Mouse (Mus musculus) MEL (cell line): ENCODE results near the gene Rora. TPM values are rescaled to one million over a fixed set of nuclear protein-coding genes. Genes with fewer than 3 reads are reported as not detected.

ENCODE experiments used
- DNase-seq: peaks from one replicate; pipeline ENCODE4 v3.0.0; 2011; ENCODE audit warnings: low read depth, low spot score
- H3K27ac ChIP-seq: 2 replicates; pipeline ENCODE4 v1.5.1; 2012; ENCODE audit warnings: low read depth, mild to moderate bottlenecking, control low read depth, low read length, moderate library complexity; ENCODE audit not compliant: control insufficient read depth
- H3K27me3 ChIP-seq, 2 experiments: fragments of 150-350 bp in 1 of 2; sonication (generic) in 1 of 2; 2 replicates each; pipeline ENCODE4 v1.6.1; 2012; ENCODE audit warnings: low read length in 2 of 2, mild to moderate bottlenecking in 2 of 2, improper control_type of control experiment in 1 of 2, moderate library complexity in 1 of 2; ENCODE audit not compliant: insufficient read depth in 2 of 2, control insufficient read depth in 1 of 2
- H3K36me3 ChIP-seq, 2 experiments: 2 replicates each; pipeline ENCODE4 v1.6.1; 2012 to 2014; ENCODE audit warnings: low read length in 2 of 2, improper control_type of control experiment in 1 of 2, inconsistent platforms in 1 of 2, mild to moderate bottlenecking in 1 of 2; ENCODE audit not compliant: insufficient read depth in 2 of 2, control insufficient read depth in 1 of 2
- H3K4me1 ChIP-seq, 2 experiments: fragments of 150-350 bp in 1 of 2; sonication (generic) in 1 of 2; 2 replicates each; pipeline ENCODE4 v1.6.1; 2012; ENCODE audit warnings: low read length in 2 of 2, improper control_type of control experiment in 1 of 2, mild to moderate bottlenecking in 1 of 2; ENCODE audit not compliant: insufficient read depth in 2 of 2, control insufficient read depth in 1 of 2
- H3K4me3 ChIP-seq, 2 experiments: fragments of 150-350 bp in 1 of 2; sonication (generic) in 1 of 2; 2 replicates each; pipeline ENCODE4 v1.5.1; 2012; ENCODE audit warnings: low read depth in 2 of 2, low read length in 2 of 2, mild to moderate bottlenecking in 2 of 2, moderate library complexity in 2 of 2, control low read depth in 1 of 2, improper control_type of control experiment in 1 of 2; ENCODE audit not compliant: control insufficient read depth in 1 of 2, insufficient read depth in 1 of 2
- H3K79me2 ChIP-seq: 2 replicates; pipeline ENCODE4 v1.6.1; 2012; ENCODE audit warnings: mild to moderate bottlenecking, low read length, moderate library complexity; ENCODE audit not compliant: control insufficient read depth, poor library complexity, insufficient read depth
- H3K9ac ChIP-seq: 2 replicates; pipeline ENCODE4 v1.6.1; 2012; ENCODE audit warnings: low read depth, mild to moderate bottlenecking, control low read depth, low read length, moderate library complexity; ENCODE audit not compliant: control insufficient read depth, poor library complexity, severe bottlenecking
- H3K9me3 ChIP-seq: fragments of 150-350 bp; sonication (generic); replicated peaks from 2 replicates; pipeline ENCODE4 v1.6.1; 2012; ENCODE audit warnings: mild to moderate bottlenecking, low read length, improper control_type of control experiment, moderate library complexity; ENCODE audit not compliant: insufficient read depth
- BHLHE40 ChIP-seq: IDR thresholded peaks from 2 replicates; pipeline ENCODE4 v1.6.1; 2012; ENCODE audit warnings: low read depth, mild to moderate bottlenecking, inconsistent platforms, low read length, improper control_type of control experiment, borderline replicate concordance
- CHD1 ChIP-seq: IDR thresholded peaks from 2 replicates; pipeline ENCODE4 v1.6.1; 2012; ENCODE audit warnings: low read depth, mild to moderate bottlenecking, inconsistent platforms, low read length, improper control_type of control experiment
- CTCF ChIP-seq, 3 experiments: IDR thresholded peaks in 2 of 3; conservative IDR thresholded peaks in 1 of 3; 2 replicates each; pipeline ENCODE4 v1.5.1; 2011 to 2012; ENCODE audit warnings: low read length in 3 of 3, low read depth in 2 of 3, mild to moderate bottlenecking in 2 of 3, improper control_type of control experiment in 1 of 3, inconsistent platforms in 1 of 3, mixed read lengths in 1 of 3, moderate library complexity in 1 of 3; ENCODE audit not compliant: control insufficient read depth in 1 of 3, insufficient read depth in 1 of 3, poor library complexity in 1 of 3, severe bottlenecking in 1 of 3
- ELF1 ChIP-seq: IDR thresholded peaks from 2 replicates; pipeline ENCODE4 v1.6.1; 2014; ENCODE audit warnings: low read depth, mild to moderate bottlenecking, inconsistent platforms, low read length, improper control_type of control experiment, moderate library complexity
- ETS1 ChIP-seq: IDR thresholded peaks from 2 replicates; pipeline ENCODE4 v1.6.1; 2012; ENCODE audit warnings: low read depth, mild to moderate bottlenecking, inconsistent platforms, low read length, improper control_type of control experiment, moderate library complexity
- GATA1 ChIP-seq: IDR thresholded peaks from 2 replicates; pipeline ENCODE4 v1.6.1; 2011; ENCODE audit warnings: low read depth, low read length, improper control_type of control experiment
- MAFK ChIP-seq: IDR thresholded peaks from 2 replicates; pipeline ENCODE4 v1.6.1; 2011; ENCODE audit warnings: low read depth, mild to moderate bottlenecking, low read length, improper control_type of control experiment, borderline replicate concordance
- MAX ChIP-seq: IDR thresholded peaks from 2 replicates; pipeline ENCODE4 v1.6.1; 2011; ENCODE audit warnings: low read length, improper control_type of control experiment
- MAZ ChIP-seq: IDR thresholded peaks from 2 replicates; pipeline ENCODE4 v1.6.1; 2012; ENCODE audit warnings: low read depth, mild to moderate bottlenecking, inconsistent platforms, low read length, improper control_type of control experiment
- MEF2A ChIP-seq: IDR thresholded peaks from 2 replicates; pipeline ENCODE4 v1.6.1; 2014; ENCODE audit warnings: low read depth, mild to moderate bottlenecking, inconsistent platforms, low read length, improper control_type of control experiment; ENCODE audit not compliant: poor library complexity, insufficient replicate concordance, severe bottlenecking; ENCODE audit errors: extremely low read depth
- MXI1 ChIP-seq: IDR thresholded peaks from 2 replicates; pipeline ENCODE4 v1.6.1; 2011; ENCODE audit warnings: mild to moderate bottlenecking, low read depth, low read length, improper control_type of control experiment
- MYC ChIP-seq: IDR thresholded peaks from 2 replicates; pipeline ENCODE4 v1.6.1; 2011; ENCODE audit warnings: low read depth, mild to moderate bottlenecking, low read length, improper control_type of control experiment, moderate library complexity
- NELFE ChIP-seq: IDR thresholded peaks from 2 replicates; pipeline ENCODE4 v1.6.1; 2011; ENCODE audit warnings: low read depth, low read length, improper control_type of control experiment
- RAD21 ChIP-seq: IDR thresholded peaks from 2 replicates; pipeline ENCODE4 v1.6.1; 2011; ENCODE audit warnings: mild to moderate bottlenecking, low read depth, low read length, improper control_type of control experiment
- RCOR1 ChIP-seq: IDR thresholded peaks from 2 replicates; pipeline ENCODE4 v1.6.1; 2012; ENCODE audit warnings: low read depth, mild to moderate bottlenecking, inconsistent platforms, low read length, improper control_type of control experiment
- SIN3A ChIP-seq: IDR thresholded peaks from 2 replicates; pipeline ENCODE4 v1.6.1; 2012; ENCODE audit warnings: low read length, improper control_type of control experiment, inconsistent platforms
- SMC3 ChIP-seq: IDR thresholded peaks from 2 replicates; pipeline ENCODE4 v1.6.1; 2011; ENCODE audit warnings: low read depth, low read length, improper control_type of control experiment
- TAL1 ChIP-seq: IDR thresholded peaks from 2 replicates; pipeline ENCODE4 v1.6.1; 2012; ENCODE audit warnings: mild to moderate bottlenecking, inconsistent platforms, low read length, moderate library complexity, mixed read lengths
- TBP ChIP-seq: IDR thresholded peaks from 2 replicates; pipeline ENCODE4 v1.8.0; 2011; ENCODE audit warnings: low read depth, low read length, improper control_type of control experiment
- TCF12 ChIP-seq: IDR thresholded peaks from 2 replicates; pipeline ENCODE4 v1.6.1; 2014; ENCODE audit warnings: low read depth, mild to moderate bottlenecking, inconsistent platforms, low read length, improper control_type of control experiment, moderate library complexity
- UBTF ChIP-seq: IDR thresholded peaks from 2 replicates; pipeline ENCODE4 v1.6.1; 2012; ENCODE audit warnings: low read depth, mild to moderate bottlenecking, inconsistent platforms, low read length, improper control_type of control experiment, moderate library complexity, borderline replicate concordance; ENCODE audit not compliant: insufficient read depth
- USF1 ChIP-seq: IDR thresholded peaks from 2 replicates; pipeline ENCODE4 v1.6.1; 2014; ENCODE audit warnings: low read depth, mild to moderate bottlenecking, inconsistent platforms, low read length, improper control_type of control experiment, moderate library complexity
- USF2 ChIP-seq, 2 experiments: IDR thresholded peaks; 2 replicates each; pipeline ENCODE4 v1.6.1; 2011 to 2012; ENCODE audit warnings: improper control_type of control experiment in 2 of 2, low read length in 2 of 2, borderline replicate concordance in 1 of 2, inconsistent platforms in 1 of 2, low read depth in 1 of 2, mild to moderate bottlenecking in 1 of 2; ENCODE audit not compliant: insufficient read depth in 1 of 2
- ZKSCAN1 ChIP-seq: IDR thresholded peaks from 2 replicates; pipeline ENCODE4 v1.6.1; 2012; ENCODE audit warnings: low read depth, mild to moderate bottlenecking, inconsistent platforms, low read length, improper control_type of control experiment, moderate library complexity
- ZMIZ1 ChIP-seq: IDR thresholded peaks from 2 replicates; pipeline ENCODE4 v1.6.1; 2012; ENCODE audit warnings: low read depth, mild to moderate bottlenecking, inconsistent platforms, low read length, improper control_type of control experiment, moderate library complexity
- ZNF384 ChIP-seq: IDR thresholded peaks from 2 replicates; pipeline ENCODE4 v1.6.1; 2012; ENCODE audit warnings: low read depth, mild to moderate bottlenecking, inconsistent platforms, low read length, improper control_type of control experiment
- polyA plus RNA-seq, 2 experiments: library from polyadenylated mRNA; stranded (reverse) in 1 of 2; unstranded in 1 of 2; fragments of >175 nt in 1 of 2; fragments of >200 nt in 1 of 2; gene quantifications; 2 replicates each; pipeline versions ENCODE4 v1.2.1 to v1.2.4; 2012; ENCODE audit warnings: low replicate concordance in 2 of 2, low read depth in 1 of 2; ENCODE audit not compliant: insufficient read length in 2 of 2, insufficient read depth in 1 of 2, missing spikeins in 1 of 2
- total RNA-seq: library from RNA; depleted of rRNA; stranded (reverse); fragments of 300-350 nt; gene quantifications from 2 replicates; pipeline ENCODE4 v1.2.3, GENCODE M21; 2012

Rora gene
- total and polyA plus RNA-seq, 3 experiments, result not detected

DNA sequence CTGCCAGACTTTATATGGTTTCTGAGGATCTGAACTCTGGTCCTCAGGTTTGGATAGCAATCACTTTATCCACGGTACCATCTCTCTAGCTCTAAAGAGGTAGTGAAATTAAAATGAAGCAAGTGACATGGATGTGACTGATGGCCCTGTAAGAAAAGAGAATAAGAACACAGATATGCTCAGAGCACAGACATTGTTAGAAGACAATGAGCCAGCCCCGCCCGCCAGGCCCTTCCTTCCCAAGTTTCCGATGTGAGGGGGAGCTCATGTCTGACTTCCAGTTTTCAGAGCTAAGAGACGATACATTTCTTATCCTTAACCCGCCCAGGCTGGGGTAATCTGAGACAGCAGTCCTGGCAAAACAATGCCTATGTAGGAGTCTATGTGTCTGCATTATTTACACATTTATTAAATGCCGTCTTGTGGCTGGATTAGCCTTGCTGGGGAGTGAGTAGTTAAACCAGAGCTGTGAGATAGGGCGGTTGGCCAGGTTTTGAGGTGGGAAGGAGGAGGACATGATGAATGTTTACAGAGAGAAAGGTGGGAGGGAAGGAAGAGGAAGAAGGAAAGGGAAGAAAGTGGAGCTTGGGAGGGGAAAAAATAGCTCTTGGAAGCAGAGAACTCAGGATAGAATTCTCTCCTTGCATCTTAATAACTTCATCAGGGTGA lies 259.0 kb downstream of the Rora start:
- H3K4me3 ChIP-seq, result no peak overlapping the region
- H3K36me3 ChIP-seq, result no peaks in the 10 kb centered on the region
- DNase-seq, result no peak
- TF ChIP-seq USF1 (no peak), RCOR1 (no peak), TCF12 (no peak), MYC (no peak), MEF2A (no peak), MXI1 (no peak), ELF1 (no peak), GATA1 (no peak), NELFE (no peak), ZNF384 (no peak), CTCF (IDR thresholded peaks at IDR 0.05 in 2 of 3, conservative IDR thresholded peaks at IDR 0.05 in 1 of 3; ENCODE audit: control insufficient read depth in 1 of 3, insufficient read depth in 1 of 3, low read depth in 2 of 3, low read length in 3 of 3, poor library complexity in 1 of 3, severe bottlenecking in 1 of 3) (no peak), RAD21 (no peak)
- H3K9me3 ChIP-seq, result no peaks in the 10 kb centered on the region
- H3K9ac ChIP-seq, result no peak overlapping the region
- H3K79me2 ChIP-seq, result no peaks in the 10 kb centered on the region
- H3K27me3 ChIP-seq, result no peaks in the 10 kb centered on the region
- no peak overlapping the region for H3K27ac ChIP-seq
- H3K4me1 ChIP-seq, result no peaks in the 10 kb centered on the region

DNA sequence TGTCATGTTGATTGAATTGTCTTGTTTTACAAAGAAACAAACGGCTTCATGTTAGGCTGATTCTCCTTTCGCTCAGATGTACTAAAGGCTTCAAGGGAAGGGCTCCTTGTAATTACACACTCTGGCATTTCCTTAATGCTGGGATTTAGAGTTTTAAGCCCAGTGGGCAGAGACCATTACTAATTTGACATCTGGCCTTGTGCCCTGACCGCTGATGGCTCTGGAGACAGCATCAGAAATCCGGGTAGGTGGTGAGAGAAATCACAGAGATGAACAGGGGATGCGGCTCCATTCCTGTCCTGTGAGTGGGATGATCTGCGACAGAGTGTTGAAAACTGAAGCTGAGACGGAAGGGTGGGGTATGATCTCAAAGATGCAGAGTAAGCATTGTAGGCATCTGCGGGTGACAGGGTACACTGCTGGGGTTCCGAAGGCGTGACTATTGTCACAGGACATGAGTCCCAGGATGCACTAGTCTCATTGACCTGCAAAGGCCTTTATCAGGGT lies 259.7 kb downstream of the Rora start:
- no peak for DNase-seq
- Histone ChIP-seq H3K4me1 (no peaks in the 10 kb centered on the region), H3K79me2 (no peaks in the 10 kb centered on the region), H3K27ac (no peak overlapping the region), H3K9ac (no peak overlapping the region), H3K36me3 (no peaks in the 10 kb centered on the region), H3K27me3 (no peaks in the 10 kb centered on the region), H3K9me3 (no peaks in the 10 kb centered on the region), H3K4me3 (no peak overlapping the region)
- TF ChIP-seq CHD1 (no peak), ZKSCAN1 (no peak), SMC3 (no peak), RAD21 (no peak), TCF12 (no peak), TAL1 (no peak), ETS1 (no peak), UBTF (no peak), MAX (no peak), MYC (no peak), MAZ (no peak), BHLHE40 (no peak), ELF1 (no peak), ZMIZ1 (no peak), SIN3A (no peak), RCOR1 (no peak), MAFK (no peak), USF2 (IDR thresholded peaks at IDR 0.05; ENCODE audit: borderline replicate concordance in 1 of 2, insufficient read depth in 1 of 2, low read depth in 1 of 2, low read length in 2 of 2) (no peak), TBP (no peak)
